Mouse (Mus musculus): Measurements from ENCODE around the gene Cdkn2d. TPM values are rescaled to one million over a fixed set of nuclear protein-coding genes. Genes with fewer than 3 reads are reported as not detected.

The Cdkn2d gene
- total RNA-seq, 1 experiment from 2014 or later: 14.8 TPM

GRCm38 (mm10) chr9:21238733-21239464 lies 52.3 kb downstream of the Cdkn2d start, which contains the start of gene Keap1:
TSS of gene Keap1 (minus strand) at chr9:21239361.
- peak; percentile 52 to 54; a peak in 3 of 4 replicates for ATAC-seq (replicated peaks in 1 of 2; ENCODE audit: insufficient read depth in 1 of 2, low FRiP score in 2 of 2, low TSS enrichment in 1 of 2, low read depth in 1 of 2, poor library complexity in 2 of 2, severe bottlenecking in 2 of 2)

Other genes with a start within 250 kb of the Cdkn2d start
- not detected in 2 replicates for gene Zglp1, start 224.3 kb downstream of the Cdkn2d start, total RNA-seq (2017)
- 0.44 TPM in 1 of 2 replicates, not detected in the other for gene Gm49373, start 218.3 kb downstream of the Cdkn2d start, total RNA-seq (2017)
- gene Fdx1l, start 217.8 kb downstream of the Cdkn2d start, total RNA-seq (2017): 33.6 and 45.2 TPM in 2 replicates
- gene Gm38431, start 199.4 kb downstream of the Cdkn2d start, total RNA-seq (2017): 3.3 and 13.1 TPM in 2 replicates
- 13.1 and 23.3 TPM in 2 replicates for gene Raver1, start 199.4 kb downstream of the Cdkn2d start, total RNA-seq (2017)
- 12.2 and 19.4 TPM in 2 replicates for gene Tyk2, start 160.2 kb downstream of the Cdkn2d start, total RNA-seq (2017)
- 238 and 347 TPM in 2 replicates for gene Cdc37, start 141.4 kb downstream of the Cdkn2d start, total RNA-seq (2017)
- gene Pde4a, start 125.7 kb downstream of the Cdkn2d start, total RNA-seq (2017): 2.7 and 4.8 TPM in 2 replicates
- 37.4 and 39.0 TPM in 2 replicates for gene Keap1, start 52.0 kb downstream of the Cdkn2d start, total RNA-seq (2017)
- gene S1pr5, start 43.0 kb downstream of the Cdkn2d start, total RNA-seq (2017): 0.25 and 0.50 TPM in 2 replicates
- 5.6 and 14.1 TPM in 2 replicates for gene Atg4d, start 26.1 kb downstream of the Cdkn2d start, total RNA-seq (2017)
- 64.0 and 98.0 TPM in 2 replicates for gene Kri1, start 3.4 kb downstream of the Cdkn2d start, total RNA-seq (2017)
- 0.56 TPM in 1 of 2 replicates, not detected in the other for gene Ap1m2, start 20.9 kb upstream of the Cdkn2d start, total RNA-seq (2017)
- 65.7 and 97.9 TPM in 2 replicates for gene Slc44a2, start 29.3 kb upstream of the Cdkn2d start, total RNA-seq (2017)
- 98.6 and 163 TPM in 2 replicates for gene Ilf3, start 76.5 kb upstream of the Cdkn2d start, total RNA-seq (2017)
- gene Qtrt1, start 120.4 kb upstream of the Cdkn2d start, total RNA-seq (2017): 19.3 and 23.4 TPM in 2 replicates
- 80.9 and 87.0 TPM in 2 replicates for gene Dnm2, start 133.5 kb upstream of the Cdkn2d start, total RNA-seq (2017)
- gene Tmed1, start 218.8 kb upstream of the Cdkn2d start, total RNA-seq (2017): 9.7 and 18.0 TPM in 2 replicates
- gene AB124611, start 234.8 kb upstream of the Cdkn2d start, total RNA-seq (2017): 11.5 and 19.4 TPM in 2 replicates

Measured in hematopoietic stem cell, adult 5-6 weeks (primary cell).